Mouse (Mus musculus) forebrain, embryonic 16.5 days (tissue): ENCODE data around the gene Casd1. TPM values are rescaled to one million over a fixed set of nuclear protein-coding genes. Genes with fewer than 3 reads are reported as not detected.

ENCODE experiments used
- ATAC-seq: fragments of 200-750 bp; cut with Nextera tagmentation; 2 replicates; pipeline ENCODE4 v1.8.0; 2017; ENCODE audit warnings: mild to moderate bottlenecking, moderate library complexity
- H3K27ac ChIP-seq: fragments of 300-500 bp; sonication (generic); 2 replicates; pipeline ENCODE4 v1.5.1; 2014; ENCODE audit warnings: low read length, control low read depth
- H3K27me3 ChIP-seq: fragments of 300-500 bp; sonication (generic); replicated peaks from 2 replicates; pipeline ENCODE4 v1.6.1; 2014; ENCODE audit warnings: low read length; ENCODE audit not compliant: control insufficient read depth, insufficient read depth
- H3K36me3 ChIP-seq: fragments of 300-500 bp; sonication (generic); 2 replicates; pipeline ENCODE4 v1.6.1; 2014; ENCODE audit not compliant: control insufficient read depth, insufficient read depth
- H3K4me1 ChIP-seq: fragments of 300-500 bp; sonication (generic); replicated peaks from 2 replicates; pipeline ENCODE4 v1.6.1; 2014; ENCODE audit warnings: low read length; ENCODE audit not compliant: control insufficient read depth, insufficient read depth
- H3K4me2 ChIP-seq: fragments of 300-500 bp; sonication (generic); 2 replicates; pipeline ENCODE4 v1.6.1; 2014; ENCODE audit warnings: mild to moderate bottlenecking, low read length, control low read depth
- H3K4me3 ChIP-seq: fragments of 300-500 bp; sonication (generic); replicated peaks from 2 replicates; pipeline ENCODE4 v1.5.1; 2014; ENCODE audit warnings: mild to moderate bottlenecking, low read length, control low read depth
- H3K9ac ChIP-seq: fragments of 300-500 bp; sonication (generic); replicated peaks from 2 replicates; pipeline ENCODE4 v1.6.1; 2014; ENCODE audit warnings: low read depth, low read length, control low read depth
- H3K9me3 ChIP-seq: fragments of 300-500 bp; sonication (generic); 2 replicates; pipeline ENCODE4 v1.6.1; 2016; ENCODE audit warnings: low read length; ENCODE audit not compliant: control insufficient read depth
- WGBS: fragments of 180-500 bp; shearing (Covaris S2); extraction: QIAGEN DNeasy Blood & Tissue Kit; methylation state at CpG from one replicate; pipeline ENCODE4 v1.1.7; 2014; 5-methylcytosine and 5-hydroxymethylcytosine counted together
- polyA plus RNA-seq: library from polyadenylated mRNA; unstranded; fragments of >200 nt; fragmentation: Nextera tagmentation; extraction: Ambion mirVana; gene quantifications from 2 replicates; pipeline ENCODE4 v1.2.1, GENCODE M21; 2015

Gene Casd1
- polyA plus RNA-seq, 1 experiment from 2014 or later: 36.8 TPM

- 50% methylated on average over 5 of the region's 5 CpGs for WGBS
- Histone ChIP-seq H3K9me3 (no peaks in the 10 kb centered on the region), H3K27ac (no peak overlapping the region), H3K4me3 (no peak overlapping the region), H3K36me3 (no peaks in the 10 kb centered on the region), H3K4me1 (peaks cover 20% of the 10 kb centered on the region), H3K9ac (no peak overlapping the region), H3K4me2 (peak overlapping the region; percentile 96), H3K27me3 (no peaks in the 10 kb centered on the region)
- no peak for ATAC-seq
Observed at GRCm38 (mm10) chr6:4602012-4602411, 1.4 kb downstream of the Casd1 start.

DNA sequence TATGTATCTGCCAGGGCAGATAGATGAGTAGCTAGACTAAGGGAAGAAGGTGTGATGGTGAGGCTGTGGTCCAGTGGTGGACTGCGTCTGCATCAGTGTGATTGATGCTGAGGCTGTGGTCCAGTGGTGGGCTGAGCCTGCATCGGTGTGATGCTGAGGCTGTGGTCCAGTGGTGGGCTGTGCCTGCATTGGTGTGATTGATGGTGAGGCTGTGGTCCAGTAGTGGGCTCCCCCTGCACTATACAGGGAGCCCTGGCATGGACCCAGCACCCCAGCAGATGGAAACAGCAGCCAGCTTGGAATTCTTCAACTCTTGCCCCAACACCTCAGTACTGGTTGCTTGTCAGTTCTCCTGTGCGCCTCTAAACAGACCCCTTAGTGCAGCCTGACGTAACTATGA, 5.8 kb downstream of the Casd1 start:
- Histone ChIP-seq H3K4me2 (no peak overlapping the region), H3K9me3 (no peaks in the 10 kb centered on the region), H3K4me3 (no peak overlapping the region), H3K9ac (no peak overlapping the region), H3K27me3 (no peaks in the 10 kb centered on the region), H3K4me1 (0 out of 2 replicates have a peak, but pooled peaks cover 8% of the 10 kb centered on the region), H3K27ac (no peak overlapping the region), H3K36me3 (no peaks in the 10 kb centered on the region)
- ATAC-seq: peak; percentile 27; the same call in 1 of the 2 replicates
- 88% methylated on average over 4 of the region's 4 CpGs for WGBS

DNA sequence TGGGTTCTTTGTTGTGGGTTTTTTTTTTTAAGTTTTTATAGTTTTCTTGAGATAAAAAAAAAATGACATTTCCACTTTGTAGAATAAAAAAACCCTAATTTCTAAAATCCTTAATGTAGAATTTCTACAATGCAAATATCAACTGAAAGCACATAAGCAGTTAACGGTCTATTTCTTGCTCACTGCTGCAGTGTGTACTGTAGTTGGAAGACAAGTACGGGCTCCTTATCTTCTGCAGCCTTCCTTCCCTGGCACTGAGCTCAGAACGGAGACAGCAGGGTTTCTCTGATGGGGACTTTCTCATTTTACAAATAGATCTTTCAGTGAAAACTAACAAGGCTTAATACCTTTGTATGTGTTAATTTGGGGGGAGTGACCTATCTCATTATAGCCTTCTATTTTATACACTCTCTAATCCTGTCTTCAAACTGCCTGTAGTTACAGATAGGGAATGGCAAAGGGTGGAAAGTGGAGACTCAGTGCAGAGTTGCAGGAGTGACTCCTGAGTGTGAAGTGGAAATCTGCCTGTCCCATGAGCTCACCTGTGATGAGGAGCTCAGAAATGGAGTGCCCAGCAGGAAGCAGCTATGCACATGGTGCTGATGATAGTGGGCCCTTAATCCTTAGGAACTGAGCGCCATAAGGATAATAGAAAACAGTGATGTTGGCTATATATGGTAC, 9.7 kb downstream of the Casd1 start:
- 53% methylated on average over 4 of the region's 4 CpGs for WGBS
- Histone ChIP-seq H3K4me1 (0 out of 2 replicates have a peak, but pooled peaks cover 2% of the 10 kb centered on the region), H3K9ac (no peak overlapping the region), H3K4me2 (no peak overlapping the region), H3K36me3 (peaks cover 4% of the 10 kb centered on the region), H3K27ac (no peak overlapping the region), H3K9me3 (no peaks in the 10 kb centered on the region), H3K4me3 (no peak overlapping the region), H3K27me3 (no peaks in the 10 kb centered on the region)
- no peak for ATAC-seq

DNA sequence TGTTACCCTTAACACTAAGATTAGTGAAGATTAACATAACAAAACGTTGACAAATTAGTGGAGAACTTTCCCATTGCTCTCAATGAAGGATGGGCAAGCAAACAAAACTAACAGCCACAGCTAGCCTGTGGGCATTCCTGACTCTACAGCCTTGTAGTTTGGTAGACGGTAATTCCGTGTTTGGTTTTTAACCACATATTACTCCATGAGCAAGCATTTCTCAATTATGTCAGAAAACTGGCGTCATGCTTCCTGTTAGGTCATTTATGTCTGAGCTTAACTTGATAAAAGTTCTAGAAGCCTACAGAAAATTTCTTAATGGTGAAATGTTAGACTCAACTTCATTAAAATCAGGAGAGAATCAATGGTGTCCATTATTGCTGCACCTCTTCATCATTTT, 11.2 kb downstream of the Casd1 start:
- no peak overlapping the region for H3K4me3 ChIP-seq
- WGBS: 89% methylated on average over 4 of the region's 4 CpGs
- H3K27ac ChIP-seq: no peak overlapping the region
- no peaks in the 10 kb centered on the region for H3K4me1 ChIP-seq
- no peak overlapping the region for H3K4me2 ChIP-seq
- no peak overlapping the region for H3K9ac ChIP-seq
- no peak for ATAC-seq
- H3K36me3 ChIP-seq: peaks cover 4% of the 10 kb centered on the region
- no peaks in the 10 kb centered on the region for H3K27me3 ChIP-seq
- H3K9me3 ChIP-seq: no peaks in the 10 kb centered on the region

GRCm38 (mm10) chr6:4612431-4612830, 11.8 kb downstream of the Casd1 start:
- Histone ChIP-seq H3K4me1 (no peaks in the 10 kb centered on the region), H3K27me3 (no peaks in the 10 kb centered on the region), H3K36me3 (peaks cover 4% of the 10 kb centered on the region), H3K9me3 (no peaks in the 10 kb centered on the region), H3K4me3 (no peak overlapping the region), H3K9ac (no peak overlapping the region), H3K27ac (no peak overlapping the region), H3K4me2 (no peak overlapping the region)
- 91% methylated on average over 7 of the region's 7 CpGs for WGBS
- ATAC-seq: no peak

DNA sequence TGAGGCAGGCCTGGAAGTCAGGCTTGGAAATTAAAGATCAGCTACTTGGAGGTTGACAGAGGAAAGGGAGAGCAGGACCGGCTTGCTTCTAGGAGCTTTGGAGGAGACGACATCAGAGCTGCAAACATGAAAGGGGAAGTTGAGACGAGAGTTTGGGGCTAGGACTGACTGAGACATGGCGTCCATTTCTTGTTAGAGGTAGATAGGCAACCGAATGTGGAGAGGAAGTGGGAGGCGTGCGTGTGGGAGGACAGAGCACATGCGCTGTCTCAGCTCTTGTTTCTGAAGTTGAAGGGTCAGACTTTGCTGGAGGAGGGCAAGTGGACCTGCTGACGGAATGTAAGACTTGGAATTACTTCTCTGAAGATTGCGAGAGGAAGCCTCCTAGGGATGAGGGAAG, 17.3 kb downstream of the Casd1 start:
- H3K9ac ChIP-seq: no peak overlapping the region
- H3K27me3 ChIP-seq: no peaks in the 10 kb centered on the region
- no peak overlapping the region for H3K27ac ChIP-seq
- H3K4me1 ChIP-seq: peaks cover 2% of the 10 kb centered on the region; the same call in 1 of the 2 replicates
- no peak overlapping the region for H3K4me2 ChIP-seq
- H3K9me3 ChIP-seq: no peaks in the 10 kb centered on the region
- WGBS: 93% methylated on average over 10 of the region's 10 CpGs
- H3K4me3 ChIP-seq: no peak overlapping the region
- ATAC-seq: no peak
- H3K36me3 ChIP-seq: peaks cover 4% of the 10 kb centered on the region

DNA sequence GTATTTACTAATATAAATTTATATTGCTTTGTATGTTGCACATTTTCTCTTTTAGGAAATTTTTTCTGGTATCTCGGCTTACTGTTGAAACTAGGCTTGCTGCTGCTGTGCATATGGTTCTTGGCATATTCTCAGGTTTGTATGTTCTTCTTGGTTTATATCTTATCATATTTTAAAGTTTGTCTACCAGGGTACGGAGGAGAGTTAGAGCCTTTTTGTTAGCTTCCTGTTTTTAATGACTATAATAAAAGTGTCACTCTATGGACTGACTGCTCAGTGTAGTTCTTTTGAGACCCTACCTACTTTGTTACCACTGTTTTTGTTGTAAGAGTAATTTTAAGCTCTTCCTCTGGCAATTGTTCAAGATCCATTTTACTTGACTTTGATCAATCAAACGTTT, 30.8 kb downstream of the Casd1 start:
- ATAC-seq: no peak
- Histone ChIP-seq H3K9ac (no peak overlapping the region), H3K4me1 (no peaks in the 10 kb centered on the region; the same call in 1 of the 2 replicates), H3K27me3 (no peaks in the 10 kb centered on the region), H3K4me2 (no peak overlapping the region), H3K36me3 (no peaks in the 10 kb centered on the region), H3K27ac (no peak overlapping the region), H3K4me3 (no peak overlapping the region), H3K9me3 (no peaks in the 10 kb centered on the region)
- 45% methylated on average over 3 of the region's 3 CpGs for WGBS

GRCm38 (mm10) chr6:4633189-4633588, 32.5 kb downstream of the Casd1 start:
- H3K9ac ChIP-seq: no peak overlapping the region
- WGBS: 18% methylated on average over 4 of the region's 4 CpGs
- H3K27me3 ChIP-seq: no peaks in the 10 kb centered on the region
- H3K4me1 ChIP-seq: no peaks in the 10 kb centered on the region; the same call in 1 of the 2 replicates
- ATAC-seq: peak; percentile 72; the same call in 1 of the 2 replicates
- no peak overlapping the region for H3K4me3 ChIP-seq
- no peak overlapping the region for H3K4me2 ChIP-seq
- H3K36me3 ChIP-seq: no peaks in the 10 kb centered on the region
- no peak overlapping the region for H3K27ac ChIP-seq
- H3K9me3 ChIP-seq: no peaks in the 10 kb centered on the region

DNA sequence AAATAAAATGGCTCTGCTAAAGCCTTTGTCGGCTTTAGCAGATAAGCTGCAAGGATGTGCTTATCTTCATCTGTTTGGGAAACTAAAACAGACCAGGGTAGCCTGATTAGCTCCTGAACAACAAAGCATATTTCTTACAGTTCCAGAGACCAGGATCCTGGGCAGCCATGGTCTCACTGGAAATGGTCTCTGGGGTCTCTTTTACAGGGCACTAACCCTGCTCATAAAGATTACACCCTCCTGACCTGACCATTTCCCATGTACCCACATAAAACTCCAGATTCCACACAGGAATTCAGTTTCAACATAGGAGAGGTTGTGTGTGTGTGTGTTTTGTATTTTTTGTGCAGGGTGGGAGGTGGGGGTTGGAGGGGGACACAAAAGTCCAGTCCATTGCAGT, 34.2 kb downstream of the Casd1 start:
- Histone ChIP-seq H3K4me3 (no peak overlapping the region), H3K36me3 (no peaks in the 10 kb centered on the region), H3K4me2 (no peak overlapping the region), H3K27me3 (no peaks in the 10 kb centered on the region), H3K9me3 (no peaks in the 10 kb centered on the region), H3K27ac (no peak overlapping the region), H3K4me1 (no peaks in the 10 kb centered on the region; the same call in 1 of the 2 replicates), H3K9ac (no peak overlapping the region)
- 69% methylated on average over 1 of the region's 1 CpGs for WGBS
- no peak for ATAC-seq
